Mouse (Mus musculus) spleen, adult 2 months (tissue): ENCODE data around the gene Hprt.

Experiments used
- CTCF ChIP-seq: fragments of 200-500 bp; IDR thresholded peaks from 2 replicates; pipeline ENCODE4 v1.5.1; 2011; ENCODE audit warnings: mild to moderate bottlenecking, inconsistent platforms; ENCODE audit not compliant: insufficient read depth, insufficient read length, insufficient replicate concordance; ENCODE audit errors: extremely low read depth
- POLR2A ChIP-seq: fragments of 200-500 bp; IDR thresholded peaks from 2 replicates; pipeline ENCODE4 v1.6.1; 2011; ENCODE audit warnings: low read depth, low read length, inconsistent platforms

DNA sequence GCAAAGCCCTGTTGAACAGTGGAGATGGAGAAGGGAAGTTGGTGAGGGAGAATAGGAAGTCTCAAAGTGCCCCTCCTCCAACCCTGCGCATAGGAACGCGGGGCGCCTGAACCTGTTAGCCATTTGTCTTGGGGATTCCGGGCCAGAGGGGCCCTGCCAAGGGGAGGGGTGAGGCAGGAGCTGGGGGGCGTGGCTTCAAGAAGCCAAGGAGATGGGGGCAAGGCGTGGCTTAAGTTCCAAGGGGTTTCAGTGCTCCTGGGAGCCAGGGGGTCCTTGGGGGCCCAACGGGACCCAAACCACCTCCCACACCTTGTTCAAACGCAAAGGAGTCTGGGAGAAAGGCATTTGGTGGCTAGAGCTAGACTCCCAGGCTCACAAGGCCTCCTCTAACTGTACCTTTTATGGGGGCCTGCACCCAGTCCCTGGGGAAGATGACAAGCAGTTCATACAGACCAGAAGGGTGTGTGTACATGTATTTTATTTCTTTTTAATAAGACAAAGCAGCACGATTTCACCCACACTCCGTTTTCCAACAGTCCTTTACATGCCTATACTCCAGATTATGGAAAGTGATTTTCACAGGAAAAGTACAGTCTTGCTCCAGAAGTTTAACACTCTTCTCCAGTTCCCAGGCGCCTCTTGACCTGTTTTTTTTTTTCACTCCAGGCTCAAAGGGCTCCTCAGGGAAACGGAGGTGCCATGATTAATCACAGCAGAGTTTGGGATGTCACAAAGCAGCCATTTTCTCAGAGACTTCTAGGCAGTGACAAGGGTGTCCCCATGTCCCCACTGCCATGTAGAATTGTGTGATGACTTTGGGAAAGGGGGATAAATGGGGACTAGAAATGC lies 64.9 kb downstream of the Hprt start:
- TF ChIP-seq CTCF (no peak), POLR2A (no peak)
